Mouse (Mus musculus) embryonic fibroblast, embryonic 13.5 days (primary cell): Measurements from ENCODE around the gene Gm21981.

Source experiments
- CTCF ChIP-seq: IDR thresholded peaks from 2 replicates; pipeline ENCODE4 v1.5.1; 2011; ENCODE audit warnings: mild to moderate bottlenecking, control low read depth, low read length, moderate library complexity, borderline replicate concordance; ENCODE audit not compliant: insufficient read depth
- POLR2A ChIP-seq: IDR thresholded peaks from 2 replicates; pipeline ENCODE4 v1.6.1; 2011; ENCODE audit warnings: low read depth, mild to moderate bottlenecking, control low read depth, low read length, moderate library complexity

GRCm38 (mm10) chr17:47707961-47708360 is 13.7 kb upstream of the Gm21981 start:
- no peak for TF ChIP-seq CTCF
- no peak for TF ChIP-seq POLR2A
